Mouse (Mus musculus) intestine, postnatal 0 days (tissue): ENCODE measurements at regions not wholly inside any gene's neighbourhood (a gene's known extent, or its start where the extent isn't known, plus 50 kb on each side); places are given as distances from the start of the nearest gene placed in this dataset.

Experiments
- ATAC-seq: fragments of 200-750 bp; cut with Nextera tagmentation; 2 replicates; pipeline ENCODE4 v1.8.0; 2017; ENCODE audit warnings: mild to moderate bottlenecking, moderate TSS enrichment, moderate library complexity
- H3K27ac ChIP-seq: fragments of 300-500 bp; sonication (generic); 2 replicates; pipeline ENCODE4 v1.5.1; 2014; ENCODE audit warnings: mild to moderate bottlenecking, low read depth, low read length, moderate library complexity
- H3K27me3 ChIP-seq: fragments of 300-500 bp; sonication (generic); replicated peaks from 2 replicates; pipeline ENCODE4 v1.6.1; 2014; ENCODE audit warnings: low read length, mixed read lengths; ENCODE audit not compliant: control insufficient read depth, insufficient read depth
- H3K36me3 ChIP-seq: fragments of 300-500 bp; sonication (generic); 2 replicates; pipeline ENCODE4 v1.6.1; 2014; ENCODE audit warnings: mild to moderate bottlenecking, moderate library complexity; ENCODE audit not compliant: control insufficient read depth, insufficient read depth
- H3K4me1 ChIP-seq: fragments of 300-500 bp; sonication (generic); replicated peaks from 2 replicates; pipeline ENCODE4 v1.6.1; 2014; ENCODE audit warnings: antibody characterized with exemption, low read length, mixed read lengths; ENCODE audit not compliant: control insufficient read depth, insufficient read depth
- H3K4me2 ChIP-seq: fragments of 300-500 bp; sonication (generic); replicated peaks from 2 replicates; pipeline ENCODE4 v1.6.1; 2014; ENCODE audit warnings: low read depth, mild to moderate bottlenecking, moderate library complexity
- H3K4me3 ChIP-seq: fragments of 300-500 bp; sonication (generic); 2 replicates; pipeline ENCODE4 v1.5.1; 2014; ENCODE audit warnings: low read depth, low read length
- H3K9ac ChIP-seq: fragments of 300-500 bp; sonication (generic); 2 replicates; pipeline ENCODE4 v1.6.1; 2014; ENCODE audit warnings: mild to moderate bottlenecking, low read depth, low read length
- H3K9me3 ChIP-seq: fragments of 300-500 bp; sonication (generic); 2 replicates; pipeline ENCODE4 v1.6.1; 2016; ENCODE audit warnings: mixed run types; ENCODE audit not compliant: control insufficient read depth
- CTCF ChIP-seq: sonication (generic); IDR thresholded peaks from 2 replicates; pipeline ENCODE4 v1.5.1; 2016; ENCODE audit warnings: low read depth, mild to moderate bottlenecking, control low read depth, antibody characterized with exemption, moderate library complexity
- WGBS: fragments of 180-500 bp; shearing (Covaris S2); extraction: QIAGEN DNeasy Blood & Tissue Kit; methylation state at CpG from one replicate; pipeline ENCODE4 v1.1.7; 2014; 5-methylcytosine and 5-hydroxymethylcytosine counted together

- 0 out of 2 replicates have a peak, but pooled peaks have one; percentile 31 for ATAC-seq
- no peak overlapping the region for H3K27ac ChIP-seq
- TF ChIP-seq CTCF, result no peak
- H3K4me2 ChIP-seq, result no peak overlapping the region
- no peaks in the 10 kb centered on the region for H3K4me1 ChIP-seq
- no peaks in the 10 kb centered on the region for H3K36me3 ChIP-seq
- H3K9ac ChIP-seq, result no peak overlapping the region
- H3K9me3 ChIP-seq, result no peaks in the 10 kb centered on the region
- 21% methylated on average over 4 of the region's 4 CpGs for WGBS
- H3K4me3 ChIP-seq, result no peak overlapping the region
- no peaks in the 10 kb centered on the region for H3K27me3 ChIP-seq
Observed at GRCm38 (mm10) chr12:39660420-39660819, 377.4 kb downstream of the Arl4a start.

- no peak for ATAC-seq
- no peak overlapping the region for H3K4me2 ChIP-seq
- no peak overlapping the region for H3K27ac ChIP-seq
- no peaks in the 10 kb centered on the region for H3K4me1 ChIP-seq
- H3K36me3 ChIP-seq, result no peaks in the 10 kb centered on the region
- TF ChIP-seq CTCF, result no peak
- no peak overlapping the region for H3K9ac ChIP-seq
- H3K9me3 ChIP-seq, result no peaks in the 10 kb centered on the region
- H3K4me3 ChIP-seq, result no peak overlapping the region
- no peaks in the 10 kb centered on the region for H3K27me3 ChIP-seq
Observed at GRCm38 (mm10) chr12:39656606-39657005, 381.2 kb downstream of the Arl4a start.

- Histone ChIP-seq H3K27ac (no peak overlapping the region), H3K9me3 (no peaks in the 10 kb centered on the region), H3K27me3 (no peaks in the 10 kb centered on the region), H3K4me3 (no peak overlapping the region), H3K36me3 (no peaks in the 10 kb centered on the region), H3K4me1 (no peaks in the 10 kb centered on the region), H3K4me2 (no peak overlapping the region), H3K9ac (no peak overlapping the region)
- no peak for ATAC-seq
- TF ChIP-seq CTCF, result no peak
Observed at GRCm38 (mm10) chr12:39648952-39649351, 388.9 kb downstream of the Arl4a start.

GRCm38 (mm10) chr12:39646556-39646955 lies 391.3 kb downstream of the Arl4a start:
- H3K36me3 ChIP-seq, result no peaks in the 10 kb centered on the region
- WGBS, result 88% methylated on average over 3 of the region's 3 CpGs
- no peaks in the 10 kb centered on the region for H3K4me1 ChIP-seq
- no peak for ATAC-seq
- H3K9ac ChIP-seq, result no peak overlapping the region
- H3K27me3 ChIP-seq, result no peaks in the 10 kb centered on the region
- TF ChIP-seq CTCF, result no peak
- no peak overlapping the region for H3K4me2 ChIP-seq
- no peaks in the 10 kb centered on the region for H3K9me3 ChIP-seq
- no peak overlapping the region for H3K27ac ChIP-seq
- no peak overlapping the region for H3K4me3 ChIP-seq

GRCm38 (mm10) chr12:39645581-39645980 lies 392.2 kb downstream of the Arl4a start:
- TF ChIP-seq CTCF, result no peak
- Histone ChIP-seq H3K27ac (no peak overlapping the region), H3K4me2 (no peak overlapping the region), H3K27me3 (no peaks in the 10 kb centered on the region), H3K36me3 (no peaks in the 10 kb centered on the region), H3K9ac (no peak overlapping the region), H3K4me3 (no peak overlapping the region), H3K4me1 (no peaks in the 10 kb centered on the region), H3K9me3 (no peaks in the 10 kb centered on the region)
- ATAC-seq, result no peak
- WGBS, result 80% methylated on average over 4 of the region's 4 CpGs

- Histone ChIP-seq H3K27ac (no peak overlapping the region), H3K4me1 (no peaks in the 10 kb centered on the region), H3K4me2 (no peak overlapping the region), H3K36me3 (no peaks in the 10 kb centered on the region), H3K27me3 (no peaks in the 10 kb centered on the region), H3K4me3 (no peak overlapping the region), H3K9me3 (no peaks in the 10 kb centered on the region), H3K9ac (no peak overlapping the region)
- no peak for TF ChIP-seq CTCF
- WGBS, result 80% methylated on average over 6 of the region's 6 CpGs
- ATAC-seq, result no peak
Observed at GRCm38 (mm10) chr12:39639246-39639645, 398.6 kb downstream of the Arl4a start.

- Histone ChIP-seq H3K9me3 (no peaks in the 10 kb centered on the region), H3K36me3 (no peaks in the 10 kb centered on the region), H3K27me3 (no peaks in the 10 kb centered on the region), H3K4me3 (no peak overlapping the region), H3K9ac (no peak overlapping the region), H3K27ac (no peak overlapping the region), H3K4me1 (no peaks in the 10 kb centered on the region), H3K4me2 (no peak overlapping the region)
- 52% methylated on average over 4 of the region's 4 CpGs for WGBS
- no peak for TF ChIP-seq CTCF
- no peak for ATAC-seq
Observed at GRCm38 (mm10) chr12:39634337-39634736, 403.5 kb downstream of the Arl4a start.
